Mouse (Mus musculus) heart, adult 2 months (tissue): ENCODE results near the gene Grhl1.

ENCODE experiments used
- CTCF ChIP-seq: fragments of 200-600 bp; IDR thresholded peaks from 2 replicates; pipeline ENCODE4 v1.8.1; 2022; ENCODE audit warnings: antibody characterized with exemption, mild to moderate bottlenecking, moderate library complexity
- EP300 ChIP-seq: fragments of 200-500 bp; IDR thresholded peaks from 2 replicates; pipeline ENCODE4 v1.6.1; 2011; ENCODE audit warnings: low read depth, low read length, control low read depth; ENCODE audit not compliant: insufficient read depth
- POLR2A ChIP-seq: fragments of 200-500 bp; IDR thresholded peaks from 2 replicates; pipeline ENCODE4 v1.6.1; 2011; ENCODE audit warnings: mild to moderate bottlenecking, low read depth, low read length, control low read depth; ENCODE audit not compliant: insufficient read depth

- TF ChIP-seq CTCF (no peak), POLR2A (no peak), EP300 (no peak)
Observed at GRCm38 (mm10) chr12:24645901-24646300, 73.8 kb downstream of the Grhl1 start.
